Mouse (Mus musculus) MEL (cell line): ENCODE measurements at regions not wholly inside any gene's neighbourhood (a gene's known extent, or its start where the extent isn't known, plus 50 kb on each side); places are given as distances from the start of the nearest gene placed in this dataset.

ENCODE experiments used
- DNase-seq: peaks from one replicate; pipeline ENCODE4 v3.0.0; 2011; ENCODE audit warnings: low read depth, low spot score
- H3K27ac ChIP-seq: 2 replicates; pipeline ENCODE4 v1.5.1; 2012; ENCODE audit warnings: low read depth, mild to moderate bottlenecking, control low read depth, low read length, moderate library complexity; ENCODE audit not compliant: control insufficient read depth
- H3K27me3 ChIP-seq, 2 experiments: fragments of 150-350 bp in 1 of 2; sonication (generic) in 1 of 2; 2 replicates each; pipeline ENCODE4 v1.6.1; 2012; ENCODE audit warnings: low read length in 2 of 2, mild to moderate bottlenecking in 2 of 2, improper control_type of control experiment in 1 of 2, moderate library complexity in 1 of 2; ENCODE audit not compliant: insufficient read depth in 2 of 2, control insufficient read depth in 1 of 2
- H3K36me3 ChIP-seq, 2 experiments: 2 replicates each; pipeline ENCODE4 v1.6.1; 2012 to 2014; ENCODE audit warnings: low read length in 2 of 2, improper control_type of control experiment in 1 of 2, inconsistent platforms in 1 of 2, mild to moderate bottlenecking in 1 of 2; ENCODE audit not compliant: insufficient read depth in 2 of 2, control insufficient read depth in 1 of 2
- H3K4me1 ChIP-seq, 2 experiments: fragments of 150-350 bp in 1 of 2; sonication (generic) in 1 of 2; 2 replicates each; pipeline ENCODE4 v1.6.1; 2012; ENCODE audit warnings: low read length in 2 of 2, improper control_type of control experiment in 1 of 2, mild to moderate bottlenecking in 1 of 2; ENCODE audit not compliant: insufficient read depth in 2 of 2, control insufficient read depth in 1 of 2
- H3K4me3 ChIP-seq, 2 experiments: fragments of 150-350 bp in 1 of 2; sonication (generic) in 1 of 2; 2 replicates each; pipeline ENCODE4 v1.5.1; 2012; ENCODE audit warnings: low read depth in 2 of 2, low read length in 2 of 2, mild to moderate bottlenecking in 2 of 2, moderate library complexity in 2 of 2, control low read depth in 1 of 2, improper control_type of control experiment in 1 of 2; ENCODE audit not compliant: control insufficient read depth in 1 of 2, insufficient read depth in 1 of 2
- H3K79me2 ChIP-seq: 2 replicates; pipeline ENCODE4 v1.6.1; 2012; ENCODE audit warnings: mild to moderate bottlenecking, low read length, moderate library complexity; ENCODE audit not compliant: control insufficient read depth, poor library complexity, insufficient read depth
- H3K9ac ChIP-seq: 2 replicates; pipeline ENCODE4 v1.6.1; 2012; ENCODE audit warnings: low read depth, mild to moderate bottlenecking, control low read depth, low read length, moderate library complexity; ENCODE audit not compliant: control insufficient read depth, poor library complexity, severe bottlenecking
- H3K9me3 ChIP-seq: fragments of 150-350 bp; sonication (generic); replicated peaks from 2 replicates; pipeline ENCODE4 v1.6.1; 2012; ENCODE audit warnings: mild to moderate bottlenecking, low read length, improper control_type of control experiment, moderate library complexity; ENCODE audit not compliant: insufficient read depth
- CHD1 ChIP-seq: IDR thresholded peaks from 2 replicates; pipeline ENCODE4 v1.6.1; 2012; ENCODE audit warnings: low read depth, mild to moderate bottlenecking, inconsistent platforms, low read length, improper control_type of control experiment
- CTCF ChIP-seq, 3 experiments: IDR thresholded peaks in 2 of 3; conservative IDR thresholded peaks in 1 of 3; 2 replicates each; pipeline ENCODE4 v1.5.1; 2011 to 2012; ENCODE audit warnings: low read length in 3 of 3, low read depth in 2 of 3, mild to moderate bottlenecking in 2 of 3, improper control_type of control experiment in 1 of 3, inconsistent platforms in 1 of 3, mixed read lengths in 1 of 3, moderate library complexity in 1 of 3; ENCODE audit not compliant: control insufficient read depth in 1 of 3, insufficient read depth in 1 of 3, poor library complexity in 1 of 3, severe bottlenecking in 1 of 3
- EP300 ChIP-seq, 2 experiments: IDR thresholded peaks; 2 replicates each; pipeline ENCODE4 v1.6.1; 2011; ENCODE audit warnings: improper control_type of control experiment in 2 of 2, low read length in 2 of 2, low read depth in 1 of 2, mild to moderate bottlenecking in 1 of 2
- ETS1 ChIP-seq: IDR thresholded peaks from 2 replicates; pipeline ENCODE4 v1.6.1; 2012; ENCODE audit warnings: low read depth, mild to moderate bottlenecking, inconsistent platforms, low read length, improper control_type of control experiment, moderate library complexity
- HCFC1 ChIP-seq: IDR thresholded peaks from 2 replicates; pipeline ENCODE4 v1.6.1; 2012; ENCODE audit warnings: low read depth, mild to moderate bottlenecking, inconsistent platforms, low read length, improper control_type of control experiment, moderate library complexity
- KAT2A ChIP-seq: conservative IDR thresholded peaks from 2 replicates; pipeline ENCODE4 v1.6.1; 2012; ENCODE audit warnings: low read depth, low read length, improper control_type of control experiment, inconsistent platforms
- MEF2A ChIP-seq: IDR thresholded peaks from 2 replicates; pipeline ENCODE4 v1.6.1; 2014; ENCODE audit warnings: low read depth, mild to moderate bottlenecking, inconsistent platforms, low read length, improper control_type of control experiment; ENCODE audit not compliant: poor library complexity, insufficient replicate concordance, severe bottlenecking; ENCODE audit errors: extremely low read depth
- MXI1 ChIP-seq: IDR thresholded peaks from 2 replicates; pipeline ENCODE4 v1.6.1; 2011; ENCODE audit warnings: mild to moderate bottlenecking, low read depth, low read length, improper control_type of control experiment
- MYB ChIP-seq: IDR thresholded peaks from 2 replicates; pipeline ENCODE4 v1.6.1; 2011; ENCODE audit warnings: mild to moderate bottlenecking, low read depth, low read length, improper control_type of control experiment
- MYC ChIP-seq: IDR thresholded peaks from 2 replicates; pipeline ENCODE4 v1.6.1; 2011; ENCODE audit warnings: low read depth, mild to moderate bottlenecking, low read length, improper control_type of control experiment, moderate library complexity
- NELFE ChIP-seq: IDR thresholded peaks from 2 replicates; pipeline ENCODE4 v1.6.1; 2011; ENCODE audit warnings: low read depth, low read length, improper control_type of control experiment
- NRF1 ChIP-seq: IDR thresholded peaks from 2 replicates; pipeline ENCODE4 v1.6.1; 2014; ENCODE audit warnings: low read depth, mild to moderate bottlenecking, inconsistent platforms, low read length, improper control_type of control experiment, moderate library complexity; ENCODE audit not compliant: poor library complexity, insufficient read depth, severe bottlenecking
- RAD21 ChIP-seq: IDR thresholded peaks from 2 replicates; pipeline ENCODE4 v1.6.1; 2011; ENCODE audit warnings: mild to moderate bottlenecking, low read depth, low read length, improper control_type of control experiment
- RCOR1 ChIP-seq: IDR thresholded peaks from 2 replicates; pipeline ENCODE4 v1.6.1; 2012; ENCODE audit warnings: low read depth, mild to moderate bottlenecking, inconsistent platforms, low read length, improper control_type of control experiment
- SIN3A ChIP-seq: IDR thresholded peaks from 2 replicates; pipeline ENCODE4 v1.6.1; 2012; ENCODE audit warnings: low read length, improper control_type of control experiment, inconsistent platforms
- TAL1 ChIP-seq: IDR thresholded peaks from 2 replicates; pipeline ENCODE4 v1.6.1; 2012; ENCODE audit warnings: mild to moderate bottlenecking, inconsistent platforms, low read length, moderate library complexity, mixed read lengths
- TCF12 ChIP-seq: IDR thresholded peaks from 2 replicates; pipeline ENCODE4 v1.6.1; 2014; ENCODE audit warnings: low read depth, mild to moderate bottlenecking, inconsistent platforms, low read length, improper control_type of control experiment, moderate library complexity
- USF2 ChIP-seq, 2 experiments: IDR thresholded peaks; 2 replicates each; pipeline ENCODE4 v1.6.1; 2011 to 2012; ENCODE audit warnings: improper control_type of control experiment in 2 of 2, low read length in 2 of 2, borderline replicate concordance in 1 of 2, inconsistent platforms in 1 of 2, low read depth in 1 of 2, mild to moderate bottlenecking in 1 of 2; ENCODE audit not compliant: insufficient read depth in 1 of 2
- ZC3H11A ChIP-seq: IDR thresholded peaks from 2 replicates; pipeline ENCODE4 v1.6.1; 2012; ENCODE audit warnings: low read depth, mild to moderate bottlenecking, inconsistent platforms, low read length, improper control_type of control experiment
- ZKSCAN1 ChIP-seq: IDR thresholded peaks from 2 replicates; pipeline ENCODE4 v1.6.1; 2012; ENCODE audit warnings: low read depth, mild to moderate bottlenecking, inconsistent platforms, low read length, improper control_type of control experiment, moderate library complexity
- ZMIZ1 ChIP-seq: IDR thresholded peaks from 2 replicates; pipeline ENCODE4 v1.6.1; 2012; ENCODE audit warnings: low read depth, mild to moderate bottlenecking, inconsistent platforms, low read length, improper control_type of control experiment, moderate library complexity

DNA sequence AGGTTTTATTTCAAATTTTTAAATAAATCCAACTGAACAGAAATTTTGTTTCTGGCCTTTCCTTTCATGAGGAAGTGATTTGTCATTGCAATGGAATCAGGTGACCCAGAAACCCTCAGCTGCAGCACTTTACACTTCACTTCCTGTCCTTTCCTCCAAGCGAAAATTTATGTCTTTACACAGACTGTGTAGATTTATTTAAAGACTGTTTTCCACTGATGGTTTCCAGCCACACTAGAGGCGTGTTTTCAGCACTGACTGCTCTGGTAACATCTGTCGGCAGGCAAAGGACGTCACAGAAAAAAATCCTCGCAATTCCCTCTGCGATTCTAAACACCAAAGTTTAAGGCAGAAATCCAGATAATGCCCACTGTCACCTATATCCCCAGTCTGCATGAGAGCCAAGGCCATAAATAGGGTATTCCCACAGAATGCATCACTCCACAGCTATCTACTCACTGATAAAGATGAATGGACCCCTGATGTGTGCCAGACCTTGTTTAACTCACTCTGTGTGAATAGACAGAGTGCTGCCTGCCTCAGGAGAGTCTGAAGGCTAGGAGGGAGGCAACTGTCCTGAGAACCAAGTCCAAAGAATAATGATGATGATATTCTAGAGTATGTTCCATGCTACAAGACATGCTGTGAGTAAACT is 247.9 kb downstream of the 4930544G11Rik start:
- H3K27ac ChIP-seq: no peak overlapping the region
- H3K9ac ChIP-seq: no peak overlapping the region
- no peaks in the 10 kb centered on the region for H3K79me2 ChIP-seq
- TF ChIP-seq NRF1 (no peak), NELFE (no peak), CTCF (IDR thresholded peaks at IDR 0.05 in 2 of 3, conservative IDR thresholded peaks at IDR 0.05 in 1 of 3; ENCODE audit: control insufficient read depth in 1 of 3, insufficient read depth in 1 of 3, low read depth in 2 of 3, low read length in 3 of 3, poor library complexity in 1 of 3, severe bottlenecking in 1 of 3) (no peak), KAT2A (no peak), ZC3H11A (no peak), EP300 (IDR thresholded peaks at IDR 0.05; ENCODE audit: low read depth in 1 of 2, low read length in 2 of 2) (no peak), MXI1 (no peak), MEF2A (no peak), RCOR1 (no peak), TAL1 (no peak), SIN3A (no peak), ETS1 (no peak), USF2 (IDR thresholded peaks at IDR 0.05; ENCODE audit: borderline replicate concordance in 1 of 2, insufficient read depth in 1 of 2, low read depth in 1 of 2, low read length in 2 of 2) (no peak), CHD1 (no peak), HCFC1 (no peak), ZMIZ1 (no peak), ZKSCAN1 (no peak), RAD21 (no peak), TCF12 (no peak)
- TF ChIP-seq, all 39 proteins: peak for 0
- Histone ChIP-seq H3K4me1 (no peaks in the 10 kb centered on the region), H3K36me3 (no peaks in the 10 kb centered on the region), H3K9me3 (no peaks in the 10 kb centered on the region), H3K4me3 (no peak overlapping the region), H3K27me3 (no peaks in the 10 kb centered on the region)
- no peak for DNase-seq

DNA sequence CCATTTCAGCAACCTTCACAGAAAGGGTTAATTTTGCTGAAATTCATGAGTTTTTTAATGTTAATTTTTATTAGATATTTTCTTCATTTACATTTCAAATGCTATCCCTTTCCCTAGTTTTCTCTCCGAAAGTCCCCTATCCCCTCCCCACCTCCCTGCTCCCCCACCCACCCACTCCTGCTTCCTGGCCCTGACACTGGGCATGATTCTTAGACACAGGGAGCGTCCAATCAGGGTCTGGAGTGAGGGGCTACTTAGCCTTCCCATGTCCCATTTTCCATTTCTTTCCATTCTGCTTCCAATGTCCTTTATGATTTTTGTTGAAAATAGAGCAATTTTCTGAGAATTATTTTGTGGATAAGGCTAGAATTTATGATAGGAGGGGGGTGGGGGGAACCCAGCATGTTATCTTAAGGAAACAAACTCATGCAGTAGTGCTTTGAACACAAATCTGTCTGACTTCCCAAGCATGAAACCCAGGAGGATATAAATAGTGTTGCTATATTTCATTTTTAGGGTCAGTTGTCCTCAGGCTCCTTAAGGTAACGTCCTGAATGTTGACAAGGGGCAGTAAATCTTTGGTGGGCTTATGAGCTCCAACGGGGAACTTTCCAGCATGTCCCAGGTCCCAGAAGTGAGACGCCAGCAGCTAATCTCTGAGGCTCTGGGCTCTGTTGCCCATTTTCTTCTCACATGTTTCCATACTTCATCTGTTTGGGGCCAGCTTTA is 254.0 kb downstream of the 4930544G11Rik start:
- H3K9ac ChIP-seq: no peak overlapping the region
- DNase-seq: no peak
- no peaks in the 10 kb centered on the region for H3K27me3 ChIP-seq
- H3K4me3 ChIP-seq: no peak overlapping the region
- TF ChIP-seq MYC (no peak), MYB (no peak), MEF2A (no peak)
- TF ChIP-seq, all 39 proteins: peak for 0
- Histone ChIP-seq H3K27ac (no peak overlapping the region), H3K36me3 (no peaks in the 10 kb centered on the region), H3K4me1 (no peaks in the 10 kb centered on the region), H3K79me2 (no peaks in the 10 kb centered on the region), H3K9me3 (no peaks in the 10 kb centered on the region)
